Mouse (Mus musculus) spleen, adult 2 months (tissue): ENCODE measurements around the gene Samd4.

Source experiments
- CTCF ChIP-seq: fragments of 200-500 bp; IDR thresholded peaks from 2 replicates; pipeline ENCODE4 v1.5.1; 2011; ENCODE audit warnings: mild to moderate bottlenecking, inconsistent platforms; ENCODE audit not compliant: insufficient read depth, insufficient read length, insufficient replicate concordance; ENCODE audit errors: extremely low read depth
- POLR2A ChIP-seq: fragments of 200-500 bp; IDR thresholded peaks from 2 replicates; pipeline ENCODE4 v1.6.1; 2011; ENCODE audit warnings: low read depth, low read length, inconsistent platforms

DNA sequence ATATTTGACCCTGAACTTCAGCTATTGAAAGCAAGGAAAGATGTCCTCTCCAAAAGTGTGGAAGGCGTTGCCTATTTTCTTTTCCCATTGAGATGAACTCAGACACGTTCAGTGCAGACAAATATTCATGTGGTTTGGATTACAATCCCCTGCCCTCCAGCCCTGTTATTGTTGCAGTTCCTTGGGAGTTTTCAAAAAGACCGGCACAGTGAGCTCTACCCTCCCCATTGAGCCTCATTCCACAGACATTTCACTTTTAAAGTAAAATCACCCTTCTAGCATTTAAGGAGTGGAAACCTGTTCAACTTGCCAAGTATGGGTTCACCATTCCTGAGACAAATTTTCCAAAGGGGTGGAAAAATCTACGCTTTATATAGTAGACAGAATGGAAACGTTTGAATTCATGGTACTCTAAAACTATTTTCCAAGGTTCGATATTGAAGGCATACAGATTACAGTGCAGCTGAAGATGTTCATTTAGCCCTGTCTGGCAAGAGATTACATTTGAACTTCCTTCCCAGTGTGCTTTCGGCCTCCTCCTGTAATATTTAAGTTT, 76.6 kb downstream of the Samd4 start:
- TF ChIP-seq CTCF: no peak
- no peak for TF ChIP-seq POLR2A
